Comparison of ENCODE assay signal across 8 mouse cellular contexts in the genomic region with DNA sequence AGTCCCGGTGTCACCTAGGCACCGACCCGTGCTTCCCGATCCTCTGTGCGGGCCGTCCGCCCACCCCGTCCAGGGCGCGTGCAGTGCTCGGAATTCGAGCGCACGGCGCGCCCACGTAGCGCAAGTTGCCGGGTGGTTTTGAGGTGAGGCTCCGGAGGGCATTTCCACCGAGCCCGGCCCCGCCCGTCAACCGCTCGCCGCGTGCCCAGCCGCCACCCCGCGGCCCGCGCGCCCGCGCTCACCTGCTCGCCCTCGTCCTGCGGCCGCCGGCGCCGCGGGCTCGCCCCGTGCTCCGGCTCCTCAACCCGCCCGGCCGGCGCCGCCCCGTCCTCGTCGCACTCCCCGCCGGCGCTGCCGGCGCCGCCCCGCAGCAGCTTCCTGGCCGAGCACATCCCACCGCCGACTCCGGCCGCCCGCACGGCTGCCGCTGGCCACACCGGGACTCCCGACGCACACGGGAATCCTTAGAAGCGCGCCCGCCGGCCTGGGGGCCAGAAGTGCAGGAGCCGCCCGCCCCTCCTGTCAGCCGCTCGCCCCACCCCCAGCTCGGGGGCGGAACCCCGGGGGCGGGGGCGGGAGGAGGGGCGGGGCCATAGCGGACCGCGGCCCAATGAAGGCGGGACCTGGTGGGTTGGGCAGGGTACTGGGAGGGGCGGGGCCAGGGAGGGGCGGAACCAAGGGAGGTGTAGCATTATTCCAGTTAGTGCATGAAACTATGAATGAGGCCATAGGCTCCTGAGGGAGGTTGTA. TPM values are rescaled to one million over a fixed set of nuclear protein-coding genes. Genes with fewer than 3 reads are reported as not detected.
DNase-seq lines count a peak whose midpoint lies in the region; ATAC-seq and TF ChIP-seq lines count a peak whose summit lies in the region.

Fam241a (minus strand) TSS at position 533 of the 750 bp plus-strand sequence.

- peak; percentile 85 for DNase-seq in brain, adult 2 months (ENCODE audit: low read depth, low spot score)
- peak; percentile 95 for DNase-seq in liver, embryonic 11.5 days (ENCODE audit: low spot score)
- peak; percentile 92 to 94 for DNase-seq in spleen, postnatal 4 days (ENCODE audit: low spot score in 2 of 2)

- no peaks in the 10 kb centered on the region for H3K27me3 ChIP-seq in C2C12 (ENCODE audit: control insufficient read depth, insufficient read depth, insufficient read length)
- no peaks in the 10 kb centered on the region for H3K27me3 ChIP-seq in heart, embryonic 11.5 days (ENCODE audit: control insufficient read depth, insufficient read depth, low read length)
- H3K27me3 ChIP-seq in kidney, embryonic 16.5 days (ENCODE audit: insufficient read depth, low read length), result peaks cover 7% of the 10 kb centered on the region; the same call in 1 of the 2 replicates
- H3K27me3 ChIP-seq in liver, embryonic 11.5 days (replicated peaks; ENCODE audit: control insufficient read depth, insufficient read depth, low read length), result no peaks in the 10 kb centered on the region
- H3K27me3 ChIP-seq in myocyte (ENCODE audit: control insufficient read depth, insufficient read depth, insufficient read length), result no peaks in the 10 kb centered on the region

- peak within 1 kb of the TSS; percentile 77 for H3K9ac ChIP-seq in heart, embryonic 11.5 days (ENCODE audit: low read depth, low read length)
- H3K9ac ChIP-seq in kidney, embryonic 16.5 days (replicated peaks; ENCODE audit: low read length), result peak within 1 kb of the TSS; percentile 75
- peak within 1 kb of the TSS; percentile 85 for H3K9ac ChIP-seq in liver, embryonic 11.5 days (ENCODE audit: low read depth, low read length)

- peak within 1 kb of the TSS; percentile 66 for H3ac ChIP-seq in C2C12 (ENCODE audit: control insufficient read depth, insufficient read length, low read depth)
- H3ac ChIP-seq in myocyte (ENCODE audit: control insufficient read depth, insufficient read length), result no peak within 1 kb of the TSS

- no peaks in the 10 kb centered on the region for H3K79me2 ChIP-seq in C2C12 (ENCODE audit: control insufficient read depth, insufficient read depth)
- no peaks in the 10 kb centered on the region for H3K79me2 ChIP-seq in myocyte (ENCODE audit: control insufficient read depth, insufficient read depth)

- H3K4me2 ChIP-seq in heart, embryonic 11.5 days, result peak within 1 kb of the TSS; percentile 72
- H3K4me2 ChIP-seq in kidney, embryonic 16.5 days (replicated peaks; ENCODE audit: low read depth, low read length), result peak within 1 kb of the TSS; percentile 68
- peak within 1 kb of the TSS; percentile 74 for H3K4me2 ChIP-seq in liver, embryonic 11.5 days
- peak within 1 kb of the TSS; percentile 80 for H3K4me2 ChIP-seq in myocyte (ENCODE audit: low read depth)

- peak within 1 kb of the TSS; percentile 34 for H3K4me3 ChIP-seq in C2C12 (ENCODE audit: insufficient read depth, poor library complexity, severe bottlenecking)
- peak within 1 kb of the TSS; percentile 65 for H3K4me3 ChIP-seq in embryonic fibroblast, embryonic 13.5 days (ENCODE audit: insufficient read depth, low read length)
- H3K4me3 ChIP-seq in heart, embryonic 11.5 days (ENCODE audit: low read depth, low read length), result peak within 1 kb of the TSS; percentile 78
- peak within 1 kb of the TSS; percentile 84 for H3K4me3 ChIP-seq in kidney, embryonic 16.5 days (ENCODE audit: low read length)
- H3K4me3 ChIP-seq in liver, embryonic 11.5 days (ENCODE audit: low read depth, low read length), result peak within 1 kb of the TSS; percentile 75
- H3K4me3 ChIP-seq in myocyte, result peak within 1 kb of the TSS; percentile 7

- no peak for TF ChIP-seq CTCF in C2C12 (IDR thresholded peaks at IDR 0.05; ENCODE audit: control insufficient read depth, insufficient read depth, insufficient read length)
- TF ChIP-seq CTCF in embryonic fibroblast, embryonic 13.5 days (IDR thresholded peaks at IDR 0.05; ENCODE audit: borderline replicate concordance, insufficient read depth, low read length), result no peak

- no peaks in the 10 kb centered on the region for H3K36me3 ChIP-seq in C2C12 (ENCODE audit: control insufficient read depth, insufficient read depth)
- H3K36me3 ChIP-seq in heart, embryonic 11.5 days (ENCODE audit: control insufficient read depth, insufficient read depth, low read length), result no peaks in the 10 kb centered on the region
- H3K36me3 ChIP-seq in kidney, embryonic 16.5 days (ENCODE audit: insufficient read depth, low read length), result no peaks in the 10 kb centered on the region
- H3K36me3 ChIP-seq in liver, embryonic 11.5 days (ENCODE audit: control insufficient read depth, insufficient read depth, low read length), result no peaks in the 10 kb centered on the region
- H3K36me3 ChIP-seq in myocyte (ENCODE audit: control insufficient read depth, insufficient read depth), result no peaks in the 10 kb centered on the region

- H3K9me3 ChIP-seq in heart, embryonic 11.5 days (replicated peaks; ENCODE audit: control insufficient read depth, low read length), result no peaks in the 10 kb centered on the region
- H3K9me3 ChIP-seq in kidney, embryonic 16.5 days (ENCODE audit: low read length), result no peaks in the 10 kb centered on the region
- no peaks in the 10 kb centered on the region for H3K9me3 ChIP-seq in liver, embryonic 11.5 days (ENCODE audit: control insufficient read depth, low read length)

- no peak within 1 kb of the TSS for H3K27ac ChIP-seq in embryonic fibroblast, embryonic 13.5 days (ENCODE audit: insufficient read depth, low read length)
- peak within 1 kb of the TSS; percentile 88 for H3K27ac ChIP-seq in heart, embryonic 11.5 days (ENCODE audit: low read depth, low read length)
- peak within 1 kb of the TSS; percentile 40; the same call in 1 of the 2 replicates for H3K27ac ChIP-seq in kidney, embryonic 16.5 days (ENCODE audit: low read length)
- peak within 1 kb of the TSS; percentile 86 for H3K27ac ChIP-seq in liver, embryonic 11.5 days (ENCODE audit: low read depth, low read length)

- under 1% methylated on average over 68 of the region's 94 CpGs for WGBS in heart, embryonic 11.5 days (ENCODE audit: insufficient replicate concordance)
- under 1% methylated on average over 56 of the region's 94 CpGs for WGBS in kidney, embryonic 16.5 days
- 1% methylated on average over 92 of the region's 94 CpGs for WGBS in liver, embryonic 11.5 days

- H3K4me1 ChIP-seq in embryonic fibroblast, embryonic 13.5 days (ENCODE audit: control insufficient read depth, insufficient read depth, low read length), result no peaks in the 10 kb centered on the region
- H3K4me1 ChIP-seq in heart, embryonic 11.5 days (ENCODE audit: control insufficient read depth, insufficient read depth, low read length), result 0 out of 2 replicates have a peak, but pooled peaks cover 4% of the 10 kb centered on the region
- no peaks in the 10 kb centered on the region for H3K4me1 ChIP-seq in kidney, embryonic 16.5 days (ENCODE audit: insufficient read depth, low read length)
- peaks cover 22% of the 10 kb centered on the region for H3K4me1 ChIP-seq in liver, embryonic 11.5 days (replicated peaks; ENCODE audit: control insufficient read depth, insufficient read depth, low read length)

- no peaks in the 10 kb centered on the region for H3K79me3 ChIP-seq in C2C12 (ENCODE audit: low read depth)

- peak; percentile 97 for ATAC-seq in heart, embryonic 11.5 days (replicated peaks; ENCODE audit: insufficient number of reproducible peaks, low FRiP score, low TSS enrichment)
- peak; percentile 98 for ATAC-seq in kidney, embryonic 16.5 days (ENCODE audit: low FRiP score, low TSS enrichment)
- peak; percentile 89 for ATAC-seq in liver, embryonic 11.5 days (replicated peaks; ENCODE audit: low FRiP score)

- peak; percentile 37 for TF ChIP-seq POLR2A in embryonic fibroblast, embryonic 13.5 days (IDR thresholded peaks at IDR 0.05; ENCODE audit: low read depth, low read length)
- peak; percentile 72 for TF ChIP-seq POLR2A in myocyte (IDR thresholded peaks at IDR 0.05; ENCODE audit: insufficient read length, low read depth)

TF ChIP-seq in C2C12, 6 proteins besides CTCF, POLR2A, EP300 and RAD21:
- TF ChIP-seq CEBPB (IDR thresholded peaks at IDR 0.05; ENCODE audit: low read depth) (no peak), MYOD1 (IDR thresholded peaks at IDR 0.05; ENCODE audit: control insufficient read depth, insufficient read length, low read depth) (no peak), MYOG (IDR thresholded peaks at IDR 0.05; ENCODE audit: control insufficient read depth, extremely low read depth, insufficient read length) (no peak), USF1 (IDR thresholded peaks at IDR 0.05; ENCODE audit: low read depth) (no peak)

TF ChIP-seq in myocyte, 11 proteins besides CTCF, POLR2A, EP300 and RAD21:
- no peak for TF ChIP-seq TCF3 (IDR thresholded peaks at IDR 0.05; ENCODE audit: insufficient read length, low read depth)
- no peak for TF ChIP-seq MAX (IDR thresholded peaks at IDR 0.05; ENCODE audit: low read depth)
- no peak for TF ChIP-seq TCF12 (IDR thresholded peaks at IDR 0.05; ENCODE audit: insufficient read depth, poor library complexity, severe bottlenecking)
- TF ChIP-seq POLR2AphosphoS2 (IDR thresholded peaks at IDR 0.05; ENCODE audit: insufficient read length, low read depth), result no peak
- no peak for TF ChIP-seq USF1 (IDR thresholded peaks at IDR 0.05; ENCODE audit: low read depth)
- TF ChIP-seq MYOD1 (IDR thresholded peaks at IDR 0.05; ENCODE audit: control insufficient read depth in 1 of 3, insufficient read length in 2 of 3, low read depth in 2 of 3), result peak in 2 of 3 experiments; percentile 33 to 77
- TF ChIP-seq SRF (IDR thresholded peaks at IDR 0.05; ENCODE audit: control insufficient read depth, insufficient read length, low read depth), result no peak

RNA-seq across cellular contexts. Expression of gene Fam241a, which starts in this region (rescaled TPM):
- polyA plus RNA-seq in C2C12 (2012; fragmentation: generic; extraction: Trizol) (0.57 TPM), myocyte (2012; fragmentation: generic; extraction: Trizol) (3.6 TPM)
- polyA plus RNA-seq in embryonic fibroblast, embryonic 13.5 days (2011; ENCODE audit: insufficient read length, low read depth, missing spikeins), result 1.8 and 2.5 TPM in 2 replicates
- 9.8 and 11.0 TPM in 2 replicates for polyA plus RNA-seq in heart, embryonic 11.5 days (2014; fragmentation: Nextera tagmentation; extraction: Ambion mirVana)
- 3.7 and 5.0 TPM in 2 replicates for polyA plus RNA-seq in kidney, embryonic 16.5 days (2015; fragmentation: Nextera tagmentation; extraction: Ambion mirVana)
- polyA plus RNA-seq in liver, embryonic 11.5 days (2014; fragmentation: Nextera tagmentation; extraction: Ambion mirVana), result 42.2 and 44.2 TPM in 2 replicates

Comparison
In these comparisons a context has a peak if more than half of its experiments do, and no peak if none do; other contexts are left out.
1. H3K4me3 ChIP-seq: peak in every context shown above with its lines; median percentile 84 in kidney, embryonic 16.5 days; 78 in heart, embryonic 11.5 days; 75 in liver, embryonic 11.5 days; 65 in embryonic fibroblast, embryonic 13.5 days; 34 in C2C12; 7 in myocyte.